Mouse (Mus musculus) CH12.LX (cell line): ENCODE measurements at regions not wholly inside any gene's neighbourhood (a gene's known extent, or its start where the extent isn't known, plus 50 kb on each side); places are given as distances from the start of the nearest gene placed in this dataset.

ENCODE experiments used
- DNase-seq: peaks from one replicate; pipeline ENCODE4 v3.0.0-alpha.2; 2013; ENCODE audit errors: extremely low read depth
- H3K27ac ChIP-seq: 2 replicates; pipeline ENCODE4 v1.5.1; 2012; ENCODE audit warnings: low read depth, mild to moderate bottlenecking, control low read depth, moderate library complexity; ENCODE audit not compliant: insufficient read depth
- H3K27me3 ChIP-seq: replicated peaks from 2 replicates; pipeline ENCODE3; 2012; ENCODE audit warnings: inconsistent platforms
- H3K36me3 ChIP-seq, 2 experiments: replicated peaks in 1 of 2; 2 replicates each; pipeline versions ENCODE3 to v1.6.1; 2012; ENCODE audit warnings: inconsistent platforms in 1 of 2, low read length in 1 of 2, mild to moderate bottlenecking in 1 of 2, mixed read lengths in 1 of 2, moderate library complexity in 1 of 2; ENCODE audit not compliant: control insufficient read depth in 1 of 2, insufficient read depth in 1 of 2
- H3K4me1 ChIP-seq, 2 experiments: 2 replicates each; pipeline ENCODE4 v1.6.1; 2012; ENCODE audit warnings: inconsistent platforms in 1 of 2, moderate library complexity in 1 of 2; ENCODE audit not compliant: insufficient read depth in 2 of 2, control insufficient read depth in 1 of 2
- H3K4me2 ChIP-seq: 2 replicates; pipeline ENCODE4 v1.6.1; 2012; ENCODE audit warnings: low read depth, mild to moderate bottlenecking, control low read depth; ENCODE audit not compliant: poor library complexity, insufficient read depth, severe bottlenecking
- H3K4me3 ChIP-seq, 3 experiments: fragments of 150-350 bp in 1 of 3; sonication (generic) in 1 of 3; replicated peaks in 1 of 3; 2 replicates each; pipeline versions ENCODE3 to v1.5.1; 2011 to 2012; ENCODE audit warnings: low read depth in 2 of 3, low read length in 2 of 3, mild to moderate bottlenecking in 2 of 3, moderate library complexity in 2 of 3, control low read depth in 1 of 3, improper control_type of control experiment in 1 of 3, inconsistent platforms in 1 of 3, mixed read lengths in 1 of 3; ENCODE audit not compliant: poor library complexity in 1 of 3
- H3K79me2 ChIP-seq: replicated peaks from 2 replicates; pipeline ENCODE4 v1.6.1; 2012; ENCODE audit warnings: mild to moderate bottlenecking, moderate library complexity; ENCODE audit not compliant: control insufficient read depth, poor library complexity, insufficient read depth, severe bottlenecking; ENCODE audit errors: extremely low read depth
- H3K9ac ChIP-seq: 2 replicates; pipeline ENCODE4 v1.6.1; 2012; ENCODE audit warnings: low read depth, mild to moderate bottlenecking, control low read depth, moderate library complexity; ENCODE audit not compliant: insufficient read depth
- H3K9me3 ChIP-seq: replicated peaks from 2 replicates; pipeline ENCODE3; 2012; ENCODE audit warnings: low read length, inconsistent platforms, mixed read lengths
- CHD1 ChIP-seq: IDR thresholded peaks from 2 replicates; pipeline ENCODE4 v1.6.1; 2012; ENCODE audit warnings: low read depth, low read length, improper control_type of control experiment, inconsistent platforms
- CTCF ChIP-seq, 2 experiments: IDR thresholded peaks in 1 of 2; conservative IDR thresholded peaks in 1 of 2; 2 replicates each; pipeline ENCODE4 v1.5.1; 2011 to 2012; ENCODE audit warnings: low read depth in 2 of 2, low read length in 2 of 2, improper control_type of control experiment in 1 of 2, inconsistent platforms in 1 of 2, mild to moderate bottlenecking in 1 of 2, moderate library complexity in 1 of 2
- E2F4 ChIP-seq: IDR thresholded peaks from 2 replicates; pipeline ENCODE4 v1.6.1; 2011; ENCODE audit warnings: low read depth, low read length, improper control_type of control experiment; ENCODE audit not compliant: insufficient replicate concordance
- ELF1 ChIP-seq: IDR thresholded peaks from 2 replicates; pipeline ENCODE4 v1.6.1; 2014; ENCODE audit warnings: low read depth, mild to moderate bottlenecking, inconsistent platforms, low read length, improper control_type of control experiment
- EP300 ChIP-seq: IDR thresholded peaks from 2 replicates; pipeline ENCODE4 v1.6.1; 2011; ENCODE audit warnings: low read length, improper control_type of control experiment
- GABPA ChIP-seq: IDR thresholded peaks from 2 replicates; pipeline ENCODE4 v1.6.1; 2012; ENCODE audit warnings: low read depth, low read length, improper control_type of control experiment, inconsistent platforms; ENCODE audit not compliant: insufficient replicate concordance
- HCFC1 ChIP-seq: IDR thresholded peaks from 2 replicates; pipeline ENCODE4 v1.6.1; 2012; ENCODE audit warnings: low read depth, mild to moderate bottlenecking, inconsistent platforms, low read length, improper control_type of control experiment
- IRF4 ChIP-seq: IDR thresholded peaks from 2 replicates; pipeline ENCODE4 v1.6.1; 2014; ENCODE audit warnings: low read depth, mild to moderate bottlenecking, inconsistent platforms, low read length, improper control_type of control experiment
- JUN ChIP-seq: IDR thresholded peaks from 2 replicates; pipeline ENCODE4 v1.6.1; 2011; ENCODE audit warnings: low read depth, mild to moderate bottlenecking, low read length, improper control_type of control experiment, moderate library complexity; ENCODE audit not compliant: insufficient read depth
- JUND ChIP-seq: conservative IDR thresholded peaks from 2 replicates; pipeline ENCODE4 v1.6.1; 2011; ENCODE audit warnings: low read depth, low read length, improper control_type of control experiment
- KAT2A ChIP-seq: IDR thresholded peaks from 2 replicates; pipeline ENCODE4 v1.6.1; 2012; ENCODE audit warnings: low read length, improper control_type of control experiment, inconsistent platforms; ENCODE audit not compliant: insufficient replicate concordance
- MXI1 ChIP-seq: IDR thresholded peaks from 2 replicates; pipeline ENCODE4 v1.6.1; 2011; ENCODE audit warnings: mild to moderate bottlenecking, low read depth, low read length, improper control_type of control experiment
- MYC ChIP-seq: IDR thresholded peaks from 2 replicates; pipeline ENCODE4 v1.6.1; 2011; ENCODE audit warnings: low read depth, mild to moderate bottlenecking, improper control_type of control experiment, low read length
- NRF1 ChIP-seq: IDR thresholded peaks from 2 replicates; pipeline ENCODE4 v1.6.1; 2014; ENCODE audit warnings: low read depth, mild to moderate bottlenecking, inconsistent platforms, low read length, improper control_type of control experiment, moderate library complexity
- PAX5 ChIP-seq: IDR thresholded peaks from 2 replicates; pipeline ENCODE4 v1.6.1; 2012; ENCODE audit warnings: low read length, inconsistent platforms, mixed read lengths
- POLR2A ChIP-seq: IDR thresholded peaks from 2 replicates; pipeline ENCODE4 v1.6.1; 2011; ENCODE audit warnings: low read depth, mild to moderate bottlenecking, improper control_type of control experiment, low read length
- POLR2AphosphoS2 ChIP-seq: IDR thresholded peaks from 2 replicates; pipeline ENCODE4 v1.6.1; 2011; ENCODE audit warnings: low read depth, low read length, improper control_type of control experiment
- RAD21 ChIP-seq: IDR thresholded peaks from 2 replicates; pipeline ENCODE4 v1.6.1; 2011; ENCODE audit warnings: low read depth, mild to moderate bottlenecking, low read length, improper control_type of control experiment, moderate library complexity
- RCOR1 ChIP-seq: conservative IDR thresholded peaks from 2 replicates; pipeline ENCODE4 v1.6.1; 2012; ENCODE audit warnings: low read depth, mild to moderate bottlenecking, inconsistent platforms, low read length, improper control_type of control experiment
- SIN3A ChIP-seq: IDR thresholded peaks from 2 replicates; pipeline ENCODE4 v1.6.1; 2012; ENCODE audit warnings: low read length, improper control_type of control experiment, inconsistent platforms
- SMC3 ChIP-seq: IDR thresholded peaks from 2 replicates; pipeline ENCODE4 v1.6.1; 2011; ENCODE audit warnings: low read depth, low read length, improper control_type of control experiment
- TBP ChIP-seq: conservative IDR thresholded peaks from 2 replicates; pipeline ENCODE4 v1.6.1; 2011; ENCODE audit warnings: low read depth, low read length, improper control_type of control experiment
- TCF12 ChIP-seq: IDR thresholded peaks from 2 replicates; pipeline ENCODE4 v1.6.1; 2014; ENCODE audit warnings: low read depth, mild to moderate bottlenecking, inconsistent platforms, low read length, improper control_type of control experiment
- UBTF ChIP-seq: IDR thresholded peaks from 2 replicates; pipeline ENCODE4 v1.6.1; 2012; ENCODE audit warnings: low read depth, mild to moderate bottlenecking, inconsistent platforms, low read length, improper control_type of control experiment, moderate library complexity
- USF1 ChIP-seq: IDR thresholded peaks from 2 replicates; pipeline ENCODE4 v1.6.1; 2014; ENCODE audit warnings: low read depth, mild to moderate bottlenecking, inconsistent platforms, low read length, improper control_type of control experiment
- USF2 ChIP-seq: conservative IDR thresholded peaks from 2 replicates; pipeline ENCODE4 v1.6.1; 2011; ENCODE audit warnings: low read depth, low read length, improper control_type of control experiment
- ZKSCAN1 ChIP-seq: IDR thresholded peaks from 2 replicates; pipeline ENCODE4 v1.6.1; 2012; ENCODE audit warnings: low read depth, inconsistent platforms, low read length, improper control_type of control experiment, borderline replicate concordance
- ZMIZ1 ChIP-seq: IDR thresholded peaks from 2 replicates; pipeline ENCODE4 v1.6.1; 2012; ENCODE audit warnings: low read depth, mild to moderate bottlenecking, inconsistent platforms, low read length, improper control_type of control experiment
- dilution Hi-C: fragments of 300-500 bp; cut with MboI; formaldehyde crosslinking; loops from 2 replicates; pipeline ENCODE4 v1.14.3; 2020; ENCODE audit warnings: low sequenced_read_pairs; ENCODE audit not compliant: extremely low pct_unique_long_range_greater_than_20kb, extremely low pct_ligation_motif_present
- in situ Hi-C: fragments of 300-500 bp; cut with MboI; formaldehyde crosslinking; loops from 3 replicates; pipeline ENCODE4 v1.14.3; 2019; ENCODE audit warnings: low sequenced_read_pairs, low pct_ligation_motif_present, low pct_unique_long_range_greater_than_20kb, mixed read lengths

DNA sequence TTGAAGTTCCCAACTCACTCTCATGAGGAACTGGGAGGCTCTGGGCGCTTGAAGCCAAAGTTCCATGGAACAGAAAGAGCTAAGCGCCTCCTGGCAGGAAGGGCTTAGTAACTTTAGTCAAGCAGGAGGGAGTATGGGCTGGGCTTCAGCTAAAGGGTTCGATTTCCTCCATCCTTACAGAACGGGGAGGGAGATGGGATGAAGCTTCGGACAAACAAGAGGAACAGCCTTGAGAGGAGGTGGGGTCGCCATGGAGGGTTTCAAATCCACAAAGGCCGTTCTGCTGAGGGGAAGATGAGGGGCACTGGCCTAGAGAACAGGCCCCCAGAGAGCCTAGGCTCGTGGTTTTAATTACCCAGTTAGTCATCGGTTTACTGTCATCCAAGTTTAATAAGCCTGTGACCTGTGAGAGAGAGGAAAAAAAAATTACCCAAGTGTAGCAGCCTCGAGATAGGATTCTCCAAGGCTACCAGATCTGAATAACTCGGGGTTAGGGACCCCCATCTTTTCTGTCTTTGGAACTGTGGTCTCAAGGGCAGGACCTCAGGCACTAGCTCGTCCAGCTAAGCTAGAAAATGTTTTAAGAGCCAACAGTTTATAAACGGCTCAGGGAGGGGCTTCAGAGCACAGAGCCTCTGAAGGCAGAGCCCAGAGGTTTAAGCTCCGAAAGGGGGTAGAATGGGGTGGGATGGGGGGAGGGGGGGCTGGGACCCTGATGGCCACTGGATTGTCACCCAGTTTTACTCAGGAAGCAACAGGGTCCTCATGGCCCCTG lies 102.1 kb upstream of the Gm9887 start:
- H3K4me3 ChIP-seq: peak overlapping the region; percentile 59 to 68 (median 60)
- DNase-seq: no peak
- H3K36me3 ChIP-seq: peaks cover 0 to 25% of the 10 kb centered on the region in 2 experiments
- H3K9ac ChIP-seq: peak overlapping the region; percentile 90
- no peaks in the 10 kb centered on the region for H3K27me3 ChIP-seq
- dilution Hi-C loops: no loop called here
- H3K27ac ChIP-seq: peak overlapping the region; percentile 88
- peaks cover 7% of the 10 kb centered on the region for H3K9me3 ChIP-seq
- H3K4me1 ChIP-seq: peaks cover 17 to 50% of the 10 kb centered on the region in 2 experiments
- TF ChIP-seq IRF4 (0 out of 2 replicates have a peak, but pooled peaks have one; percentile 42), KAT2A (no peak), RCOR1 (no peak; the same call in 1 of the 2 replicates), E2F4 (no peak), SMC3 (0 out of 2 replicates have a peak, but pooled peaks have one; percentile 1), ZKSCAN1 (no peak), NRF1 (no peak), EP300 (no peak), ELF1 (no peak), GABPA (no peak), CTCF (conservative IDR thresholded peaks at IDR 0.05 in 1 of 2, IDR thresholded peaks at IDR 0.05 in 1 of 2; ENCODE audit: low read depth in 2 of 2, low read length in 2 of 2) (0 out of 4 replicates have a peak, but pooled peaks of 1 of the 2 experiments have one; percentile 1), JUN (no peak), PAX5 (no peak), USF2 (no peak), POLR2AphosphoS2 (no peak), SIN3A (0 out of 2 replicates have a peak, but pooled peaks have one; percentile 30), JUND (no peak), RAD21 (no peak), TBP (no peak), UBTF (no peak), POLR2A (no peak), ZMIZ1 (no peak), TCF12 (no peak), CHD1 (no peak), MXI1 (0 out of 2 replicates have a peak, but pooled peaks have one; percentile 12), HCFC1 (no peak), MYC (no peak), USF1 (no peak)
- in situ Hi-C loops: no loop called here
- peaks cover 3% of the 10 kb centered on the region; the same call in 1 of the 2 replicates for H3K79me2 ChIP-seq
- peak overlapping the region; percentile 60 for H3K4me2 ChIP-seq
